Mouse (Mus musculus): ENCODE measurements around the gene Smyd3. TPM values are rescaled to one million over a fixed set of nuclear protein-coding genes. Genes with fewer than 3 reads are reported as not detected.
A peak's percentile ranks its signal among the peaks of the same experiment; 100 is the strongest.

The Smyd3 gene
- polyA plus RNA-seq, 1 experiment from 2014 or later: 11.3 TPM

DNA sequence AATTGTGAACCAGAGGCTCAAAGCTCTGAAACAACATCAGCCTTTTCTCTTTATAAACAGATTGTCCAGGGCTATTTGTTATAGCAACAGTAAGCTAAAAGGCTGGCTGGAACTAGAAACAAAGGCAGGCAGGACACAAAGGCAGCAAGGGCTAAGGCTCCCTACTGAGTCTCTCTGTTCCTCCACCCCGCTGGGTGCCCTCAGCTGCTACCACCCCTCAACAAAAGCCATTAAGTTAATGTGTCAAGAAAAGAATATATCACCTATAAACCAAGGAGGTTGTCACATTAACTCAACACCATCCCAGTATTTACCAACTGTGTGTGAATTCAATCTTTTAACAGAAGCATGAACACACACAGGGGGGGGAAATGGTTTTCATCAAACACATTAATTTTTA lies 176.3 kb downstream of the Smyd3 start:
- no peaks in the 10 kb centered on the region for H3K4me1 ChIP-seq (ENCODE audit: control insufficient read depth in 2 of 2, insufficient read depth in 2 of 2, low read length in 2 of 2)
- H3K4me3 ChIP-seq (ENCODE audit: control insufficient read depth in 1 of 2, insufficient read depth in 1 of 2, low read depth in 1 of 2, low read length in 2 of 2): no peak overlapping the region
- no peaks in the 10 kb centered on the region for H3K27me3 ChIP-seq (ENCODE audit: control insufficient read depth, insufficient read depth, low read length)
- no peak overlapping the region for H3K27ac ChIP-seq (replicated peaks in 1 of 2; ENCODE audit: control insufficient read depth in 1 of 2, insufficient read depth in 1 of 2, low read depth in 2 of 2, low read length in 2 of 2)
- 87% methylated on average over 1 of the region's 1 CpGs for WGBS
- no peaks in the 10 kb centered on the region for H3K36me3 ChIP-seq (ENCODE audit: control insufficient read depth, insufficient read depth, low read length)
- no peak for ATAC-seq (ENCODE audit: insufficient number of reproducible peaks, insufficient read depth, low FRiP score, low read depth)
- H3K9ac ChIP-seq (ENCODE audit: low read length): no peak overlapping the region
- no peak overlapping the region for H3K4me2 ChIP-seq (ENCODE audit: low read length)
- H3K9me3 ChIP-seq (ENCODE audit: control insufficient read depth, low read length): no peaks in the 10 kb centered on the region

DNA sequence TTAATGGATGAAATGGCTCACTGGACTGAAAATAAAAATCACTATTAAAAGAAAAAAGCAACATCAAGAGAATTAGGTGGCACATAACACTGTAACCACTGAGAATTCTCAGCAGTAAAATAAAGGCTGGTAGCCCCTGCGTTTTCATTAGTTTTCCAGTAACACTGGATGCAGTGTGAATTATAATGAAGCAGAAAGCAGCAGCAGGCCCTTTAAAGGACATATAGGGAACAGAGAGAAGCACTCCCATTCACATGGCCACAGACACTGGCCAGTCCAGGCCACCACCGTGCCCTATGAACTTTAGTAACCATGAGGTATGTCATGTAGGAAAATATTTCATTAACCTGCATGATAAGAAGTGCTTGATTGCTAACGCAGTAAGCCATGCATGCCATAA lies 178.8 kb downstream of the Smyd3 start:
- no peaks in the 10 kb centered on the region for H3K27me3 ChIP-seq (ENCODE audit: control insufficient read depth, insufficient read depth, low read length)
- 77% methylated on average over 3 of the region's 3 CpGs for WGBS
- no peaks in the 10 kb centered on the region for H3K36me3 ChIP-seq (ENCODE audit: control insufficient read depth, insufficient read depth, low read length)
- ATAC-seq (ENCODE audit: insufficient number of reproducible peaks, insufficient read depth, low FRiP score, low read depth): no peak
- 0 out of 4 replicates have a peak, but pooled peaks cover 0 to 2% of the 10 kb centered on the region in 2 experiments for H3K4me1 ChIP-seq (ENCODE audit: control insufficient read depth in 2 of 2, insufficient read depth in 2 of 2, low read length in 2 of 2)
- no peak overlapping the region for H3K9ac ChIP-seq (ENCODE audit: low read length)
- H3K9me3 ChIP-seq (ENCODE audit: control insufficient read depth, low read length): no peaks in the 10 kb centered on the region
- no peak overlapping the region for H3K27ac ChIP-seq (replicated peaks in 1 of 2; ENCODE audit: control insufficient read depth in 1 of 2, insufficient read depth in 1 of 2, low read depth in 2 of 2, low read length in 2 of 2)
- H3K4me3 ChIP-seq (ENCODE audit: control insufficient read depth in 1 of 2, insufficient read depth in 1 of 2, low read depth in 1 of 2, low read length in 2 of 2): no peak overlapping the region
- H3K4me2 ChIP-seq (ENCODE audit: low read length): no peak overlapping the region

DNA sequence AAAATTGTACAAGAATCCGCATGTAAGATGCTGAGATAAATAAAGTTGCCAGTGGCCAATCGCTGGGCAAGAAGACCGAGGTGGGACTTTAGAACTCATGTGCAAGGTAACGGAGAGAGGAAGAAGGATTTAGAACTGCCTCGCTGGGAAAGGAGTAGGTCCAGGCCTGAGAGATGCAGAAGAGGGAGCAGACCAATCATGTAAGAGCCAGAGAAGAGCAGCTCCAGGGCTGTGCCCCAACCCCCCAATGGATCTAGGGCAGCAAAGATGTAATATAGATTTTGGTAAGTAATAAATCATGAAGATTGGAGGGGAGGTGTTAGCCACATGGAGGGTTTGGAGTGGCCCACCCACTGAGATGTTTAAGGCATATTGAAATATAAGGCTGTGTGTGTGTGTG lies 180.3 kb downstream of the Smyd3 start:
- ATAC-seq (ENCODE audit: insufficient number of reproducible peaks, insufficient read depth, low FRiP score, low read depth): no peak
- Histone ChIP-seq H3K4me1 (ENCODE audit: control insufficient read depth in 2 of 2, insufficient read depth in 2 of 2, low read length in 2 of 2) (0 out of 4 replicates have a peak, but pooled peaks cover 0 to 2% of the 10 kb centered on the region in 2 experiments), H3K4me2 (ENCODE audit: low read length) (no peak overlapping the region), H3K9me3 (ENCODE audit: control insufficient read depth, low read length) (no peaks in the 10 kb centered on the region), H3K36me3 (ENCODE audit: control insufficient read depth, insufficient read depth, low read length) (no peaks in the 10 kb centered on the region), H3K27me3 (ENCODE audit: control insufficient read depth, insufficient read depth, low read length) (no peaks in the 10 kb centered on the region), H3K9ac (ENCODE audit: low read length) (no peak overlapping the region), H3K27ac (replicated peaks in 1 of 2; ENCODE audit: control insufficient read depth in 1 of 2, insufficient read depth in 1 of 2, low read depth in 2 of 2, low read length in 2 of 2) (no peak overlapping the region), H3K4me3 (ENCODE audit: control insufficient read depth in 1 of 2, insufficient read depth in 1 of 2, low read depth in 1 of 2, low read length in 2 of 2) (no peak overlapping the region)
- WGBS: 84% methylated on average over 5 of the region's 5 CpGs

GRCm38 (mm10) chr1:179326965-179327308 lies 190.9 kb downstream of the Smyd3 start:
- WGBS: 95% methylated on average over 3 of the region's 3 CpGs
- H3K4me1 ChIP-seq (ENCODE audit: control insufficient read depth in 2 of 2, insufficient read depth in 2 of 2, low read length in 2 of 2): no peaks in the 10 kb centered on the region
- ATAC-seq (ENCODE audit: insufficient number of reproducible peaks, insufficient read depth, low FRiP score, low read depth): no peak
- no peaks in the 10 kb centered on the region for H3K27me3 ChIP-seq (ENCODE audit: control insufficient read depth, insufficient read depth, low read length)
- H3K27ac ChIP-seq (replicated peaks in 1 of 2; ENCODE audit: control insufficient read depth in 1 of 2, insufficient read depth in 1 of 2, low read depth in 2 of 2, low read length in 2 of 2): no peak overlapping the region
- no peak overlapping the region for H3K4me2 ChIP-seq (ENCODE audit: low read length)
- no peaks in the 10 kb centered on the region for H3K9me3 ChIP-seq (ENCODE audit: control insufficient read depth, low read length)
- H3K9ac ChIP-seq (ENCODE audit: low read length): no peak overlapping the region
- no peak overlapping the region for H3K4me3 ChIP-seq (ENCODE audit: control insufficient read depth in 1 of 2, insufficient read depth in 1 of 2, low read depth in 1 of 2, low read length in 2 of 2)
- H3K36me3 ChIP-seq (ENCODE audit: control insufficient read depth, insufficient read depth, low read length): no peaks in the 10 kb centered on the region

- Histone ChIP-seq H3K9me3 (ENCODE audit: control insufficient read depth, low read length) (no peaks in the 10 kb centered on the region), H3K27ac (replicated peaks in 1 of 2; ENCODE audit: control insufficient read depth in 1 of 2, insufficient read depth in 1 of 2, low read depth in 2 of 2, low read length in 2 of 2) (no peak overlapping the region), H3K4me2 (ENCODE audit: low read length) (no peak overlapping the region), H3K4me3 (ENCODE audit: control insufficient read depth in 1 of 2, insufficient read depth in 1 of 2, low read depth in 1 of 2, low read length in 2 of 2) (no peak overlapping the region), H3K36me3 (ENCODE audit: control insufficient read depth, insufficient read depth, low read length) (no peaks in the 10 kb centered on the region), H3K27me3 (ENCODE audit: control insufficient read depth, insufficient read depth, low read length) (no peaks in the 10 kb centered on the region), H3K4me1 (ENCODE audit: control insufficient read depth in 2 of 2, insufficient read depth in 2 of 2, low read length in 2 of 2) (no peaks in the 10 kb centered on the region), H3K9ac (ENCODE audit: low read length) (no peak overlapping the region)
- 84% methylated on average over 9 of the region's 9 CpGs for WGBS
- ATAC-seq (ENCODE audit: insufficient number of reproducible peaks, insufficient read depth, low FRiP score, low read depth): no peak
Observed at GRCm38 (mm10) chr1:179326262-179326964, 191.4 kb downstream of the Smyd3 start.

- no peaks in the 10 kb centered on the region for H3K27me3 ChIP-seq (ENCODE audit: control insufficient read depth, insufficient read depth, low read length)
- H3K27ac ChIP-seq (replicated peaks in 1 of 2; ENCODE audit: control insufficient read depth in 1 of 2, insufficient read depth in 1 of 2, low read depth in 2 of 2, low read length in 2 of 2): no peak overlapping the region
- H3K4me3 ChIP-seq (ENCODE audit: control insufficient read depth in 1 of 2, insufficient read depth in 1 of 2, low read depth in 1 of 2, low read length in 2 of 2): no peak overlapping the region
- ATAC-seq (ENCODE audit: insufficient number of reproducible peaks, insufficient read depth, low FRiP score, low read depth): no peak
- H3K4me2 ChIP-seq (ENCODE audit: low read length): no peak overlapping the region
- 78% methylated on average over 6 of the region's 6 CpGs for WGBS
- H3K9me3 ChIP-seq (ENCODE audit: control insufficient read depth, low read length): no peaks in the 10 kb centered on the region
- no peaks in the 10 kb centered on the region for H3K4me1 ChIP-seq (ENCODE audit: control insufficient read depth in 2 of 2, insufficient read depth in 2 of 2, low read length in 2 of 2)
- H3K9ac ChIP-seq (ENCODE audit: low read length): no peak overlapping the region
- no peaks in the 10 kb centered on the region for H3K36me3 ChIP-seq (ENCODE audit: control insufficient read depth, insufficient read depth, low read length)
Observed at GRCm38 (mm10) chr1:179324271-179324670, 193.6 kb downstream of the Smyd3 start.

GRCm38 (mm10) chr1:179313618-179314017 lies 204.2 kb downstream of the Smyd3 start:
- Histone ChIP-seq H3K4me1 (ENCODE audit: control insufficient read depth in 2 of 2, insufficient read depth in 2 of 2, low read length in 2 of 2) (peaks cover 3 to 13% of the 10 kb centered on the region in 2 experiments), H3K4me2 (ENCODE audit: low read length) (no peak overlapping the region), H3K9me3 (ENCODE audit: control insufficient read depth, low read length) (no peaks in the 10 kb centered on the region), H3K27me3 (ENCODE audit: control insufficient read depth, insufficient read depth, low read length) (no peaks in the 10 kb centered on the region), H3K27ac (replicated peaks in 1 of 2; ENCODE audit: control insufficient read depth in 1 of 2, insufficient read depth in 1 of 2, low read depth in 2 of 2, low read length in 2 of 2) (no peak overlapping the region), H3K9ac (ENCODE audit: low read length) (no peak overlapping the region), H3K4me3 (ENCODE audit: control insufficient read depth in 1 of 2, insufficient read depth in 1 of 2, low read depth in 1 of 2, low read length in 2 of 2) (no peak overlapping the region), H3K36me3 (ENCODE audit: control insufficient read depth, insufficient read depth, low read length) (no peaks in the 10 kb centered on the region)
- ATAC-seq (ENCODE audit: insufficient number of reproducible peaks, insufficient read depth, low FRiP score, low read depth): no peak
- 72% methylated on average over 5 of the region's 5 CpGs for WGBS

DNA sequence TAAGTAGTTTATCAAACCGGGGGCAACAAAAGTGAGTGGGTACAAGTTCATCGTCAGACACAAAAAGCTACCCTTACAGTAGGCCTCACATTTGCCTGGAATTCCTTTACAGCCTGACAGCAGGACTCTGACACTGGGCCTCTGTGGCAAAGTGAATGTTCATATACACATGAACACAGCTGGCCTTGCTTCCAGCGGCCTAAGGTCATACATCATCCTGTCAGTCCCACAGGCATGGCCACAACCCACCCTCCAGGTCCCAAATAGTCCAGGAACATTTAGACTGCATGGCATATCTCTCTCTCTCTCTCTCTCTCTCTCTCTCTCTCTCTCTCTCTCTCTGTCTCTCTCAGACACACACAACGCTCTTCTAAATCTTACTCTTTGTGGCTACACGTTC lies 208.4 kb downstream of the Smyd3 start:
- Histone ChIP-seq H3K27me3 (ENCODE audit: control insufficient read depth, insufficient read depth, low read length) (no peaks in the 10 kb centered on the region), H3K4me2 (ENCODE audit: low read length) (no peak overlapping the region), H3K27ac (replicated peaks in 1 of 2; ENCODE audit: control insufficient read depth in 1 of 2, insufficient read depth in 1 of 2, low read depth in 2 of 2, low read length in 2 of 2) (peak overlapping the region; percentile 47 to 66), H3K4me3 (ENCODE audit: control insufficient read depth in 1 of 2, insufficient read depth in 1 of 2, low read depth in 1 of 2, low read length in 2 of 2) (no peak overlapping the region), H3K4me1 (ENCODE audit: control insufficient read depth in 2 of 2, insufficient read depth in 2 of 2, low read length in 2 of 2) (peaks cover 3 to 13% of the 10 kb centered on the region in 2 experiments), H3K9ac (ENCODE audit: low read length) (peak overlapping the region; percentile 38; the same call in 1 of the 2 replicates), H3K36me3 (ENCODE audit: control insufficient read depth, insufficient read depth, low read length) (no peaks in the 10 kb centered on the region), H3K9me3 (ENCODE audit: control insufficient read depth, low read length) (no peaks in the 10 kb centered on the region)
- WGBS: 42% methylated on average over 5 of the region's 5 CpGs
- 0 out of 2 replicates have a peak, but pooled peaks have one; percentile 50 for ATAC-seq (ENCODE audit: insufficient number of reproducible peaks, insufficient read depth, low FRiP score, low read depth)

Measured in heart, embryonic 14.5 days (tissue).